Mouse (Mus musculus) adrenal gland (tissue): ENCODE data around the gene Emp2.

Source experiments
- intact Hi-C: fragments of 180-260 bp; cut with DNase I; formaldehyde crosslinking; loops from one replicate; pipeline ENCODE4 v1.15.1; 2025
- long read RNA-seq, 2 experiments: library from polyadenylated mRNA; unstranded; transcript quantifications; one replicate each; pipeline ENCODE4 v2.0.0; 2020; ENCODE audit warnings: borderline replicate concordance in 1 of 2; ENCODE audit not compliant: insufficient replicate concordance in 1 of 2

Gene Emp2
- long read RNA-seq, experiment 1, partial matches to known transcripts, result 0 of 4 reads
- long read RNA-seq, experiment 1, other reads (novel, unspliced or antisense), result 2 of 4 reads
- long read RNA-seq, experiment 2, partial matches to known transcripts, result 0 of 5 reads
- long read RNA-seq, experiment 2, other reads (novel, unspliced or antisense), result 1 of 5 reads

DNA sequence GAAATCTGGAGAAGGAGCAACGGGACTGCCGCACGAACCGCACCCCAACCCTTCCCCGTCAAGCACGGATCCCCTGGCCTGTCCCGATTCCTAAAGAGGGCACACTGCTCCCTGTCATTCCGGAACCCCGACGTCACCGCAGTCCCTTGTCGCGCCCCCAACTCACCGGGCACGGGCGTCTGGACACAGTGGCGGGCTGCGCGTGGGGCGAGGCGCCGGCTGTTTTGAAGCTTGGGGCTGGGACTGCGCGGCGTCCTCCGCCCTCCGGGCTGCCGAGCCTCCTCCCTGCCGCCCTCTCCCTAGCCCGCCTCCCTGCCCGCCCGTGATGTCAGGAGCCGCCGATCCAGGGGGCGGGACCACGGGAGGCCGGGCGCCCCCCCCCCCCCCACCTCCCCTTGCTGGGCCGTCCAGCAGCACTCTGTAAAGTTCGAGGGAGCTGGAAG, at the start of gene Emp2:
Gene Emp2 (minus strand): TSS at position 323 of the 443 bp plus-strand sequence.
- intact Hi-C loops, result no loop called here

- intact Hi-C loops, result no loop called here
Measured at GRCm38 (mm10) chr16:10363061-10363460, 49.3 kb upstream of the Emp2 start.

GRCm38 (mm10) chr16:10359241-10359640, 45.5 kb upstream of the Emp2 start:
- intact Hi-C loops, result no loop called here

DNA sequence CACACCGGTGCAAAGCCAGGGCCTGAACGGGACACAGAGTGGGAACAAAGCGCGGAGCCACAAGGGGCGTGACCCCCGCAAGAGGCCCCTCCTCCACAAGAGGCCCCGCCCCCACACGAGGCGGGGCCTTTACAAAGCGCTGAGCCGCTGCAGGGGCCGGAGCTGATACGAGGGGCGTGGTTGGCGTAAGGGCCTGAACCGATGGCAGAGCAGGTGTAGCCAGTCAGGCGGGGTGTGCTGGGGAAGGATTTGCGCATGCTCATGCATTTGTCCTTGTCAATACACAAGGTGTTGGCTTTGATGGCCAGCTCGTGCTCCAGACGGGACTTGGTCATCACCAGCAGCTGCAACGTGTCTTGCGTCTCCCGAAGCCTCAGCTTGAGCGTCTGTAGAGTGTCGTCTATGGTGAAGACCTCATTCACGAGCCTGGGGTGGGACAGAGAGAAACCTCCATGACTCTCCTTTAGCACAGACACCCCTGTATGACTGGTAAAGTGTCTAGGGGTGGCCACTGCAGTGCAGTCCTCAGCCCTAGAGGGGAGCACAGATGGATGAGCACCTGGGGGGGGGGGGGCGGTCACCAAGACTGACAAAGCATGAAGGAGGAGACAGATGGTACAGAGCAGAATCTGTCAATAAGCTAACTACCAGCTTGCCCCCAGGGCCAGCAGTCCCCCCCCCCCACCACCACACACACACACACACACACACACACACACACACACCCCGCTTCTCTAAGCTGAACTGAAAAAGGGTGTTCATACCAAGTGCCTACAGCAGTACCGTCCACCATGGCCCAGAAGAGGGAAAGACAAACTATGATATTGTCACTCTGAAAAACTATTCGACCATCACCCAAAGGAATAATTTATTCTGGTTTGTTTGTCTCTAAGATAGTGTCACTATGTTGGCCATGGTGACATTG, 44.5 kb upstream of the Emp2 start:
- intact Hi-C loops, result no loop called here

GRCm38 (mm10) chr16:10355004-10355403, 41.2 kb upstream of the Emp2 start:
- intact Hi-C loops, result no loop called here

GRCm38 (mm10) chr16:10351050-10351636, 37.4 kb upstream of the Emp2 start:
- intact Hi-C loops, result no loop called here

- intact Hi-C loops, result no loop called here
Measured at GRCm38 (mm10) chr16:10349876-10350275, 36.1 kb upstream of the Emp2 start.

GRCm38 (mm10) chr16:10349436-10349835, 35.7 kb upstream of the Emp2 start:
- intact Hi-C loops, result no loop called here

DNA sequence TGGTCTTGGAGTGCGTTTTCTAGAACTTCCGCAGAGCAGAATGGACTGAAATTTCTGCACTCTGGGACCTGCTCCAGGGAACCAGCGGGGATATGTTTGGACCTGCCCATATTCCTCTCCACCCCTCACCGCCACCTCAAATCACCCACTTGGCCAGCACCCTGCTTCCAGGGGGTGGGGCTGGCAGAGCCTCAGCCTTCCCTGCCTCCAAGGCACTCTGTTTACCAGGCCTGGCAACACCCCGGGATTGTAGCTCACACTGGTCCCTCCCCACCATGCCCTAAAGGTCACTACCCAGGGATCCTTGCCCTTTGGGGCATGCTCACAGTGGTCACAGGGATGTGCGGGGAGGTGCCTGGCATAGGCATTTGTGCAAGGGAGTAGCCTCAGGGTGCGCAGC, 33.8 kb upstream of the Emp2 start:
- intact Hi-C loops, result no loop called here

DNA sequence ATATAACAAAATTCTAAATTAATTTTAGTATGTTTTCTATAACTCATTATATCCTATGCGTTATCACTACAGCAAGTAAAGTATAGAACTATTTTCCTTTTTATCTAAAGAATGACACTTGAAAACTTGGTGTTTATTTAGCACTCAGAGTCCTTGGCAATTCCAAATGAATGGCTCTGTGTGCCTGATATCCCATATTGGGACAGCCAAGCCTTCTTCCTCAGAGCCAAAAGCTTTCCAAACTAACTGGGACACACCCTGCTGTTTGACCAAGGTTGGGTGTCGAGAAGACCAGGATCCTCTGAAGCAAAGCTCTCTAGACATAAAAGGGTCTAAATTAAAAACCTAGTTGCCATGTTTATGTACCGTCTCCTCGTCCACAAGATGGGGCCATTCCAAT, 27.3 kb upstream of the Emp2 start:
- intact Hi-C loops, result no loop called here

- intact Hi-C loops, result no loop called here
Measured at GRCm38 (mm10) chr16:10339930-10340329, 26.2 kb upstream of the Emp2 start.

DNA sequence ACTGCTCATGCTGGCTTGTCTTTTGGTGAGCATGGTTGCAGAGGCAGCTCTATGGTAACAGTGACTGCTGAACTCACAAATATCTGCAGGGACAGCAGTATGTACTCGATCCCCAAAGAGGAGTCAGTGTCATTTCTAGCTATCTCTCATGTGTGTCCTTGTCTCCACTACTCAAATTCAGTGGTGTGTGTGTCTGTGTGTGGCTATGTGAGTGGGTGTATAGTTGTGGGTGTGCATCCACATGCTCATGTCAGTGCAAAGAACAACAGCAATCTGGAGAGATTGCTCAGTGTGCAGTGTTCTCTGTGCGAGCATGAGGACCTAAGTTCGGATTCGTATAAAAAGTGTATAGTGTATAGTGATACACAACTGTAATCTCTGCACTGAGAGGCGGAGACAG, 24.8 kb upstream of the Emp2 start:
- intact Hi-C loops, result no loop called here

DNA sequence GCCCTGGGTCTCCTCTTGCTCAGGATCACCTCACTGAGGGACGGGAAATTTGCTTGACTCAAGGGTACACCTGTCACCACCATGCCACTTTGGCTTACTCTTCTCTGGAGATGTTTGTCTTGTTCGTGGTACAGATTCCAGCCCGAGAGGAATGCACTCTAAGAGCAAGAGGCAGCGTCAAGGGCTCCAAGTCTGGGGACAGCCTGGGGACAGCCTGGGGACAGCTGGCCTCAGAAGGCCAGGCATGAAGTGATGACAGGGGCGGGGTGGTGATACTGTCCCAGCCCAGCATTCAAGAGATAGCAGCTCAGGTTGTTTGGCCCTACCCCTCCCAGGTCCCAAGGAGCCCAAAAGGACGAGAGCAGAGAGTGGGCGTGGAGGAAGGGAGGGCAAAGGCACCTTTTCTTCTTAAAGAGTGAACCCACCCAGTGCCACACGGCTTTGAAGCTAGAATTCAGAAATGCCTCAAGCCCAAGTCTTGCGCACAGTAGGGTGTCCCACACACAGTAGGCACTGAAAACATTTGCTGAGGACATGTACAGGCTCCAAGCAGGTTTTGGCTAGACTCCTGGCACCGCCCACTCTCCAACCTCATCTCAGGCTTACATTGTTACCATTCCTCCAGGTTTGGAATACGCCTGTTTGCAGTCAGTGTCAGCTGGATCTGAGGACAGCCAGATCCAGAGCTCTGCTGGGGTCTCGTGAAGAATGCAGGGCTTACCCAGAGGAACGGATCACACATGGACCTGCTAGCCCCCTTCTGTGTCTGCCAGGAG, 23.8 kb upstream of the Emp2 start:
- intact Hi-C loops, result no loop called here

- intact Hi-C loops, result no loop called here
Measured at GRCm38 (mm10) chr16:10336454-10337421, 23.0 kb upstream of the Emp2 start.

GRCm38 (mm10) chr16:10335953-10336352, 22.2 kb upstream of the Emp2 start:
- intact Hi-C loops, result no loop called here

DNA sequence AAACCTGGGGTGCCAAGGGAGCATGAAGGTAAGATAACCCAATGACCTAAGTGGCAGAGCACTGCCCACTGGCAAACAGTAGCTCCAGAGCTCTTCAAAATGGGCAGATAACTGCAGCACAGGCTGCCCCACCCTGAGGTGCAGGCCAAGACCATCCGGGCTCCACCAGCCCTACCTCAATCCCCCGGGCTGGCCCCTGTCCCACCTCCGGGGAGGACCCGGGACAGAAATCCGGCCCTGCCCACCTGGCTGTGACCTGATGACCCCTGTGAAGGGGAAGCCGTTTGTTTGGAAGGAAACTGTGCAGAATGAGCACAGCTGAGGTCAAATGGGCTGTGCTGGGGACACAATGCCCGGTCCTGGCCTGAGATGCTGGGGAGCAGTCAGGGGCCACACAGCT, 19.0 kb upstream of the Emp2 start:
- intact Hi-C loops, result no loop called here

DNA sequence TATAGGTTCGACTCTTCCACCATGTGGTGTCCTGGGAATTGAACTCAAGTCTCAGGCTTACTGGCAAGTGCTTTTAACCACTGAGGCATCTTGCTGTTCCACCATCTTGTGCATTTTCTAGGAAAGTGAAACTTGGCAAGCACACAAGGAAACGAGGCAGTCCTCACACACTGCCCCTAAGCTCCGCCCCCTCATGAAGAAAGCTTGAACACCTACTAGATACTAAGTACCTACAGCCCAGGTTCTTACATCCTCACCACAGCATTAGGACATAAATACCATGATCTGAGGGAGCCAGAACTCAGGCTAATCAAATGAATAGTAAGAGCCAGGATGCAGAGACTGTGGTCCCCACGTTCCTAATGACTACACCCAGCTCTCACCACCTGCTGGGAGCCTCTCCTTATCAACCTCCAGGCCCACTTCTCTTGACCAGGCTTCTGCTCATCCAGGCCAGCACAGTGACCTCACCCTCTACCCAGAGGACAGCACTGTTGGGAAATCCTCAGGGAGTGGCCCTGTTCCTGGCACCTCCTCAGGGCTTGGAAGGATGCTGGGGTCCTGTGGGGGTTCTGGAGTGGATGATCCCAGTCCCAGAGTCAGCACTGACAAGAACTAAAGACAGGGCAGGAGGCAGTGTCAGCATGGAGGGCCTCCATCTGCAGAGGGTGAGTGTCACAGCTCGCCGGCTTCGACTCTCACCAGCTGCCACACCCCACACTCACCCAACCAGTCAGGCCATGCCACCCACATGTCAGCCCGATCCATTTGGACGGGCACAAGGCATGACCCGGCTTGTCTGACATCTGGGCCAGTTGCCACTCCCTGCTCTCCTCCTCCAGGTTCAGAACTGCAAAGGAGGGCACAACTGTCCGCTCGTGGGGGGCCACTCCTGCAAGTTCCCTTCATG, 17.1 kb upstream of the Emp2 start:
- intact Hi-C loops, result no loop called here

DNA sequence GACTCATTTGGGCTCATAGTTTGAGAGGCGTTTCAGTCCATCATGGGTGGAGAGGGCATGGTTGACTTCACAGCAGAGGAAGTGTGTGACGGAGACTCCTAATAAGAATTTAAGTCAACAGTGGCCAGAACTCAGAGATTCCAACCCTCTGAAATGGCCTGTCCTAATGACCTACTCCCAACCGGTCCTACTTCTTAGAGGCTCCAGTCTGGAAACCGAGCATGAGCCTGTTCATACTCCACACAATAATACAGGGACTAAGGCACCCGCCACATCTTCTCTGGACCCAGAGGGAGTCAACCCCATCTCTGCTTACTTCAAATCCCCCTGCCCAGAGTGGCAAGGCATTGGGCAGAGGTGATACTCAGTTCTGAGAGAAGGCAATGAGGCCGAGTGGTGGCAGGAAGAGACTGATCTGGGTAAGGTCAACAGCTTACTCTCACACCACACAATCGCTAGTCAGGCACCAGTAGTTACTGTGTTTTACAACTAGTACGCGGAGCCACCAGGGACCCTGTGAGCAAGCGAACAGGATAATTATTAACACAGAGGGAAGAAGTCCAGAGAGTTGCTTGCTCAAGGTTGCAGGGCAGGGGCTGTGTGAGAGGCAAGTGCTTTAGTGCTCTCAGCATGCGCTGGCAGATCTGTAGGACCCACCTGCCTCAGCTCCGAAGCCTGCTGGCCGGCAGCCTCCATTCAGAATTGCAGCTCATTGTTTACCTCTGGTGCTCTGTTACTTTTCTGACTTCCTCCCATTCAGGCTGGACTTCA, 14.0 kb upstream of the Emp2 start:
- intact Hi-C loops, result no loop called here
